Mouse (Mus musculus): ENCODE measurements around the gene Cops7a. TPM values are rescaled to one million over a fixed set of nuclear protein-coding genes. Genes with fewer than 3 reads are reported as not detected.
A peak's percentile ranks its signal among the peaks of the same experiment; 100 is the strongest.

Gene Cops7a
- total RNA-seq, 2 experiments from 2014 or later, result 97.7 to 101 TPM

DNA sequence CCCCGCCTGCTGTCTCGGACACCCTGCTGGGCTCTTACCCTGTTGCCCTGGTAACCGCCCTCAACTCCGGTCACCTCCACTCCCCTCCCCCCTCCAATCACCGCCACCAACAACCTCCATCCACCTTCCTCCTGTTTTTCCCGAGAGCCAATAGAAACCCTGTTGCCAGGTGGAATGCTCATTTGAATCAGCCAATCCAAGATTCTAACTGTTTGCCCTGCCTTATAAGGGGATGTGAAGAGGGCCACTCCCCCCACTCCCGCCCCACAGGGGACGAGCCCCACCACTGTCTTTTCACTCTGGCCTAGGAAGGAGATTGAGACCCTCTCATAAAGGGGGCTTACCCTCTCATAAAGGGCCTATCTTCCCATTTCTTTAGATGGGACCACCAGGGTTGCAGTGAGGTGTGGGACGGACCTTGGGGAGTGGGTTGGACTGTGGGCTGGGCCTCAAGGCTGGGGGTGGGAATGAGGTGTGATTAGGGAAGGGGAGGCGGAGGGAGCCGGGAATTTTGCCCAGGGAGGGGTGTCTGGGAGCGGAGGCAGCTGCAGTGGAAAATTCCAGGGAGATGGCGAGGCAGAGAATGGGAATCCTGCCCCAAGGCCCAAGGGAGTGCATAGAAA, 45.5 kb downstream of the Cops7a start, which contains the start of gene Ptms:
TSS of gene Ptms (minus strand) at position 409 of the 623 bp plus-strand sequence.
- peak; percentile 93 to 95 for DNase-seq (ENCODE audit: low spot score in 2 of 2)

- DNase-seq (ENCODE audit: low spot score in 2 of 2), result no peak
Measured at GRCm38 (mm10) chr6:124918890-124919627, 46.3 kb downstream of the Cops7a start.

DNA sequence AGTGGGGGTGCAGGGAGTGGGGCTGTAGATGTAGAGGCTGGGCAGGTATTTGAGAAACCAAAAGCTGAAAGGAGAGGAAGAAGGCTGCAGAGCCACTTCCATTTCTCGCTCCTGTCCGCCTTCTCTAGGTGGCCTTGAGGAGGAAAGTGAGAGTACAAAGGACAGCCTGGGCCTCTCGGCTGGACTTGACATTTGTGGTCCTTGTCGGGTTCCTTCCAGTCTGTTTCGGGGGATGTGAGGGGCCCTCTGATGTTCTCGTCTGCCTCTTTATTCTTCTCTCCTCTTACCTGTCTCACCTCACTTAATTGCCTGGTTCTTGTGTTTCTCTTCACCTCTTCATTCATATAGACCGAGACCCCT, 47.0 kb downstream of the Cops7a start:
- DNase-seq (ENCODE audit: low spot score in 2 of 2), result no peak

- DNase-seq (ENCODE audit: low spot score in 2 of 2), result peak; percentile 89 to 94
Measured at GRCm38 (mm10) chr6:124917518-124918330, 47.6 kb downstream of the Cops7a start.

GRCm38 (mm10) chr6:124916695-124917517, 48.4 kb downstream of the Cops7a start:
- peak; percentile 93 to 97 for DNase-seq (ENCODE audit: low spot score in 2 of 2)

DNA sequence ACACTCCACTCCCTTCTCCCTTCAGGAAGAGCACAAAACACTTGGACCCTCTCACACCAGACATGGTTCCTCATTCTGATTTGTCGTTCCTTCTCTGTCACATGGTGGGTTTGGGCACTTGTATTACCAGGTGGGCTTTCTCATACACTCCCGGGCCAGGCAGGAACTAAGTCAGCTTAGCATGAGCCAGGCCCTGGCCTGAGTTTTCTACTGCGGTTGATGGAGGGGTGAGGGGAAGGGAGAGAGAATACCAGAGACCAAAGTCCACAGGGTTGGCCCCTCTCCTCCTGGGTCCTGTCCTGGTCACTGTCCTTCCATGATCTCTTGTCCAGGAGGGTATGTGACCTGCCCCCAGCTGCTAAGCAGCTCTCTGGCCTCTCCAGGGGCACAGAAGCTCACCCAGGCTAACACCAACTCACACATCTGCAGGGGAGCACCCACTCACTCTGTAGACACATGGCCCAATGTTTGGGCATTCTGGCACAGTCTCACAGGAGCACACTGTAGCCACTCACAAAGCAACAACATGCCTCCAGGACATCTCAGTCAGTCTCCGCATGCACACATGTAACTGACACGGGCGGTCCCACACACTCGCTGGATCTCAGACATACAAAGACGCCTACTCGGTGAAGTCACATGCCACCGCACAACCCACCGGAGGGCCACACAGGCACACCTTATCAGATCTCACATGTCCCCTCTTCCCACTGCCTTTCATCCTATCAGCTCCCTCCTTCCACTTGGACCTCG, 49.2 kb downstream of the Cops7a start:
- peak; percentile 58 to 59 for DNase-seq (ENCODE audit: low spot score in 2 of 2)

DNA sequence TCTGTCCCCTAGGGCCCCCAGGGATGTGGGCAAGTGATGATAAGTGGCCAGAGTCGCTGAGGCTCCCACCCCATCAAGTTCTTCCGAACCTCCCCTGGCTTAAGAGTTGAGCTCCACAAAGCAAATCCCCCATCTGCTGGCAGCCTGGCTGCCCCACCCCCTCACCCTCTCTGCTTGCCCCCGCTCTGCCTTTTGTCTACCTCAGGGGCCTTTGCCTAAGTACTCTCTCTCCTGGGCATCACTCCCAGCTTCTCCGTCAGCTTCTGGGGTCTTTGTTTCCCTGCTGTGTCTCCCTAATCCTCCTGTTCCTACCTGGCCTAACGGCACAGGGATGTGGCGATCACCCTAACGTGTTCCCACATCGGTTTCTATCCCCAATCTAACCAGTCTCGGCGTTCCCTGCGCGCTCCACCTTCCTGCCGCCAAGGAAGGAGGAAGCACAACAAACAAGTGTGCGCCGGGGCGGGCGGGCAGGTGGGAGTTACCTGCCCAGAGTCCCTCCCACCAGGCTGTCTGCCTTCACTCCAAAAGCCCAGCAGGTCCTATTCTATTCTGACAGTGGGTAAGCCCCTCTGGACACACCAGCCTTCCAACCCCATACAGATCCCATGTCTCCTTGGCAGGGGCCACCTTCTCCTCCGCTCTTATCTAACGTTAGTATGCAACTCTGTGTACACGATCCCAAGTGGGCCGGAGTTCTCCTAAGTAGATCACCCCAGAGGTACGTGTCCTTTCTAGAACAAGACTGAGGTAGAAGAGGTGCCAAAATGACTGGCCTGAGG, 50.0 kb downstream of the Cops7a start:
- DNase-seq (ENCODE audit: low spot score in 2 of 2), result no peak

GRCm38 (mm10) chr6:124914511-124914910, 50.8 kb downstream of the Cops7a start:
- no peak for DNase-seq (ENCODE audit: low spot score in 2 of 2)

- no peak for DNase-seq (ENCODE audit: low spot score in 2 of 2)
Measured at GRCm38 (mm10) chr6:124913721-124914285, 51.5 kb downstream of the Cops7a start.

DNA sequence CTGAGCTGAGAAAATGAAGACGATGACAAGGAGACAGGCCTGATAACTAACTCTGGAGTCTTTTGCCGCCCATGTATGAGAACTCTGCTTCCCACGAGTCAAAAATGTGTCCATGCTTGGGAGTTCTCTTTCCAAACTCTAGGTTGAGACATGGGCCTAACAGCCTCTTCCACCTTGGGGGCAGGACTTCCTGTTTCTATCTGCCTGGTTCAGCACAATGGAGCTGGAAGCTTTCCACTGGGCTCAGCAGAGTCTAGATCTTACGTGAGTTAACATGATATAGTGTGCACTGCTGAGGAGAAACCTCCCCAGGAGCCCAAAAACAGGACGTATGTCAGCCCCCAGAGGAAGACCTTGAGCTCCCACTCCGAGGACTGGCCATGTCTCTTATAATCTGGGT, 52.1 kb downstream of the Cops7a start:
- DNase-seq (ENCODE audit: low spot score in 2 of 2), result no peak

DNA sequence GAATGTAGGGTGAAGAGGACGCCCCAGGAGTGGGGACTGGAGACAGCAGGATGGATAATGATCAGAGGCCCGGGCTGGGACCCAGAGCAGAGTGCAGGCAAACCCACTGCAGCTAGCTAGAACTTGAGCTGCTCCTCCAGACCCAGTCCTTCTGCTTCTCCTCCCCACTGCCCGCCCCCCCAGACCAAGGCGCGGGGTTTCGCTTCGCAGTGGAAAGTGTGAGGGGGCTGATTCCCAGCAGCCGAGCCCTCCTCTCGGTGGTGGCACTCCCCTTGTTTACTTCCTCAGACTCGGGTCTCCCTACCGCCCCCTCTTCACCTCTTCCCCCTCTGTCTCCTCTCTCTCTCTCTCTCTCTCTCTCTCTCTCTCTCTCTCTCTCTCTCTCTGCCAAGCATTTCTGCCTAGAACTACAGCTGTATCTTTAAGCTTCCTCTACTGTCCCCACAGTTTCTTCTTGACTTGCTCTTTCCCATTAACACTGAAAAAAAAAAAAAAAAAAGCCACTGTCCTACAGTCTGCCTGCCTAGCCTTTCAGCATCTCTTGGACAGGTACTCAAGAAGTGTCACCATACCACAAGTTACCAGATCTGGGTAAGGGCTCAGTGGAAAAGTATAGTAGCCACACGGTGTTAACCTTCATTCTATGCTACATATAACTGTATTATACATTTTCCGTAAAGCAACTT, 53.7 kb downstream of the Cops7a start, which contains the start of gene Lag3:
TSS of gene Lag3 (minus strand) at position 173 of the 686 bp plus-strand sequence.
- no peak for DNase-seq (ENCODE audit: low spot score in 2 of 2)

GRCm38 (mm10) chr6:124910032-124910431, 55.3 kb downstream of the Cops7a start:
- DNase-seq (ENCODE audit: low spot score in 2 of 2), result no peak

Other genes starting within 250 kb of the Cops7a start
- gene Ptpn6, start 226.8 kb downstream of the Cops7a start, total RNA-seq (2021), result 1 to 10 TPM; 4.3 to 5.3 TPM
- gene Grcc10, start 224.2 kb downstream of the Cops7a start, total RNA-seq (2021), result 100 to 1,000 TPM; 329 to 345 TPM
- not detected for gene Gm45234, start 209.5 kb downstream of the Cops7a start, total RNA-seq (2021)
- 100 to 1,000 TPM; 138 to 150 TPM for gene Atn1, start 209.0 kb downstream of the Cops7a start, total RNA-seq (2021)
- 100 to 1,000 TPM; 476 to 480 TPM for gene Eno2, start 195.9 kb downstream of the Cops7a start, total RNA-seq (2021)
- 1 to 10 TPM; 1.8 to 3.6 TPM for gene Lrrc23, start 185.8 kb downstream of the Cops7a start, total RNA-seq (2021)
- gene Spsb2, start 156.9 kb downstream of the Cops7a start, total RNA-seq (2021), result 1 to 10 TPM; 3.3 to 5.0 TPM
- gene Tpi1, start 151.2 kb downstream of the Cops7a start, total RNA-seq (2021), result 100 to 1,000 TPM; 466 to 472 TPM
- 100 to 1,000 TPM; 181 to 187 TPM for gene Usp5, start 136.1 kb downstream of the Cops7a start, total RNA-seq (2021)
- gene Cdca3, start 136.0 kb downstream of the Cops7a start, total RNA-seq (2021), result 1 to 10 TPM; 5.4 to 6.1 TPM
- under 1 TPM in 1 of 2 experiments, not detected in 1; 0.27 TPM for gene Gnb3, start 125.3 kb downstream of the Cops7a start, total RNA-seq (2021)
- gene P3h3, start 107.8 kb downstream of the Cops7a start, total RNA-seq (2021), result 10 to 100 TPM; 29.1 to 32.1 TPM
- 100 to 1,000 TPM; 162 to 178 TPM for gene Gpr162, start 101.6 kb downstream of the Cops7a start, total RNA-seq (2021)
- 1 to 10 TPM in 1 of 2 experiments, under 1 TPM in 1; 0.62 to 1.0 TPM for gene Cd4, start 77.3 kb downstream of the Cops7a start, total RNA-seq (2021)
- gene Lag3, start 53.8 kb downstream of the Cops7a start, total RNA-seq (2021), result 1 to 10 TPM; 1.2 to 2.1 TPM
- 1,000 to 10,000 TPM; 1,413 to 1,419 TPM for gene Ptms, start 45.4 kb downstream of the Cops7a start, total RNA-seq (2021)
- gene Mlf2, start 34.2 kb downstream of the Cops7a start, total RNA-seq (2021), result 100 to 1,000 TPM; 609 to 620 TPM
- gene Pianp, start 31.2 kb upstream of the Cops7a start, total RNA-seq (2021), result 100 to 1,000 TPM; 109 to 120 TPM
- 10 to 100 TPM; 44.4 to 45.2 TPM for gene Zfp384, start 43.6 kb upstream of the Cops7a start, total RNA-seq (2021)
- gene Ing4, start 74.2 kb upstream of the Cops7a start, total RNA-seq (2021), result 10 to 100 TPM; 57.4 to 62.4 TPM
- 1 to 10 TPM; 7.0 to 9.2 TPM for gene Acrbp, start 84.2 kb upstream of the Cops7a start, total RNA-seq (2021)
- gene Lpar5, start 102.4 kb upstream of the Cops7a start, total RNA-seq (2021), result 1 to 10 TPM; 1.1 to 1.4 TPM
- 100 to 1,000 TPM; 176 to 195 TPM for gene Chd4, start 130.4 kb upstream of the Cops7a start, total RNA-seq (2021)
- 10 to 100 TPM; 35.9 to 36.1 TPM for gene Nop2, start 166.4 kb upstream of the Cops7a start, total RNA-seq (2021)
- gene Iffo1, start 179.7 kb upstream of the Cops7a start, total RNA-seq (2021), result 10 to 100 TPM; 49.7 to 50.7 TPM
- 1,000 to 10,000 TPM; 1,523 to 1,789 TPM for gene Gapdh, start 200.9 kb upstream of the Cops7a start, total RNA-seq (2021)
- gene Ncapd2, start 226.2 kb upstream of the Cops7a start, total RNA-seq (2021), result 10 to 100 TPM; 31.8 to 36.1 TPM
- gene Mrpl51, start 226.3 kb upstream of the Cops7a start, total RNA-seq (2021), result 10 to 100 TPM; 73.5 to 75.9 TPM

Data from layer of hippocampus, postnatal 10 days (tissue).